Mouse (Mus musculus): ENCODE data around the gene Wdr60. TPM values are rescaled to one million over a fixed set of nuclear protein-coding genes. Genes with fewer than 3 reads are reported as not detected.

The Wdr60 gene
- total RNA-seq, 2 experiments from 2014 or later: 11.1 to 12.1 TPM

- no peak for DNase-seq (ENCODE audit: low spot score in 2 of 2)
These were observed 68.2 kb downstream of the Wdr60 start for GRCm38 (mm10) chr12:116194641-116195040.

DNA sequence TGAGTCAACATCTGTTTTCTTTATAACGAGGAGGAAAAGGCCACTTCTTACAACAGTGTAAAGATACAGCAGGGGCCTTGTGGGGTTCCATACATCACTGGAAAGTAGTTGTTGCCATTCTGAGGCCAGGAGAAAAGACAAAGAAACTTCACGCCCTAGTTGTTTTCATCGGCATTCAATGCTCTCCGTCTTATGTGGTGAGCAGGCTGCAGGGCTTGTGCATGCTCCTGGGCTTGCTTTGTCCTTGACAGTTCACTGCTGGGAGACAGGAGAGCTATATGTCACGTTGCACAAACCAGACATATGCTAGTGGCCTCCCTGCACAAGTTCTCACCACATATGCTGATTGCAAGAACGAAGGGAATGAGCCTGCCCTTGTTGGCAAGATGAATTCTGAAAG, 68.9 kb downstream of the Wdr60 start:
- no peak for DNase-seq (ENCODE audit: low spot score in 2 of 2)

DNA sequence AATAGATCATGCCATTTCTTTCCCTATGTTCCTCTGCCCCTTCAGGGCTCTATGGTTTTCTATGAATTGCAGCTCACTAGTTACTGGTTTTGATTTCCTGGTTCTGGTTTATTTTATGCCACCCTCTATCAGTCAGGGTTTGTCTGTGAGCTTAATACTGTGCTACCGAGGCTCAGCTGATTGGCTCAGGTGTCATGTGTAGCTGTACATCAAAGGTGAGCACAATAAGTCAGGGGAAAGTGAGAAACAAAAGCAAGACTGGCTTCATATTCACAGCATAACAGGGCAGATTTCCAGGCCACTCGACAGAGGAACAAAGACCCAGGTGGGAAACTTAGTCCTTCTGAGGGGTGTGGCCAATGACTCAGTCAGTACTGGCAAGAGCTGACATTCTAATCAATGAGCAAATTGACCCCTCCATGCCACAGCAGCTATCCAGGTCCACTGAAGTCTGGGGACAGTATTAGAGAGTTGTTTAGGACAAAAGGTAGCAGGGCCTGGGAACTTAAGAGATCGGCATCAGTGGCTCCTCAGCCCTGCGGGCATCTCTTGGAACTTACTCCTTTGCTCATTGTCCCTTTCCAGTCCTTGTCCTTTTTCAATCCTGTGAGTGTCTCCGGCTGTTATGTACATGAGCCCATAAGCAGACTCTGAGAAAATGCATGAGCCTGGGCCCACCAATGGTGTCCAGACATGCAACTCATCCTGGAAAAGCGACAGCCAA, 79.4 kb downstream of the Wdr60 start:
- DNase-seq (ENCODE audit: low spot score in 2 of 2): no peak

DNA sequence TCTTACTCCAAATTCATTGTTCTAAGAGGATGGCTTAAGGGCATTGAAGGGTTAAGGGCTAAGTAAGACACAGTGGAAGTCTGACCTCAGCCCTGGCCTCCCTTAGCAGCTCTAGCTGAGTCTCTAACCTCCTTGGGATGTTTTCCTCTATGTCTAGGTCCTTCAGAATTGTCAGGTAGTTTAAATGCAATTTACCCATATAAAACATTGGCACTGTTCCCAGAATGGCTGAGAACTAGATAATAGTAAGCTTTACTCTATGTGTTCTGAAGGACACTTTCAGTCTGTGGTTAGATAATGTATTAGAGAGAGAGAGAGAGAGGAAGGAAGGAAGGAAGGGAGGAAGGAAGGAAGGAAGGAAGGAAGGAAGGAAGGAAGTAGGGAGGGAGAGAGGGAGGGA, 80.4 kb downstream of the Wdr60 start:
- no peak for DNase-seq (ENCODE audit: low spot score in 2 of 2)

GRCm38 (mm10) chr12:116181436-116182050, 81.3 kb downstream of the Wdr60 start:
- DNase-seq (ENCODE audit: low spot score in 2 of 2): no peak

DNA sequence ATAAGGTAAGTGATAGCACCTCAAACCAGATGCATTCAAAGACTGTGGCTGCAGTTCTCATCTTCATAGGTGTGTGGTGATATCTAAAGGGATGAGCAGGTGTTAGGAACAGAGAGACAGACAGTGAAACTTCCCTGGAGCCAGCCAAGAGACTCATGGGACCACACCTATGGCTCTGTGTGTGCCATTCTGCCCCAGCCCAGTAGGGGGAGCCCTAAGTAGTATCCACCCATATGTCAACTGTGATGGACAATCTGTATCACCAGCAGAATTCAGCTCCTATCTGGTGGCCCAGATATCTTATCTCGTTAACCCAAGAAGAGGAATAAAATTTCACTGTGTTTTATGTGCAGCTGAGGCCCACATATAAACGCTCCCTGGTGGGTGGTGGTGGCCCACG, 85.9 kb downstream of the Wdr60 start:
- DNase-seq (ENCODE audit: low spot score in 2 of 2): no peak

DNA sequence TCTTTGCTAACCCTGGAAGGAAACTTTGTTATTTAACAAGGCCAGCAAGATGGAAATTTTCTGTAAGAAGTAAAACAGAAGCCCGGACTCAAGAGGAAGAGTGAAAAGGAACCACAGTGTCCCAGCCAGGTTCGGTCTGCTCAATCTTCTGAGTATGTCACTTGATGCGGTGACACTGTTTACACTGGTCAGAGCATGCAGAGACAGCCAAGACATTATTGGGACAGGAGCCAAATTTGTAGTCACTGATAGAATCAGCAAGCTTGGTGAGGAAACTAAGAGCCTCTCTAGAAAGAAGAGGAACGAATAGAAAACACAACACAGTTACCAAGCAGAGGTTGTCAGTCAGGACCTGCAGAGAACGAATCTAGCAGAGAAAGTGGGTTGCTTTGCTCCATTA, 93.2 kb downstream of the Wdr60 start:
- no peak for DNase-seq (ENCODE audit: low spot score in 2 of 2)

DNA sequence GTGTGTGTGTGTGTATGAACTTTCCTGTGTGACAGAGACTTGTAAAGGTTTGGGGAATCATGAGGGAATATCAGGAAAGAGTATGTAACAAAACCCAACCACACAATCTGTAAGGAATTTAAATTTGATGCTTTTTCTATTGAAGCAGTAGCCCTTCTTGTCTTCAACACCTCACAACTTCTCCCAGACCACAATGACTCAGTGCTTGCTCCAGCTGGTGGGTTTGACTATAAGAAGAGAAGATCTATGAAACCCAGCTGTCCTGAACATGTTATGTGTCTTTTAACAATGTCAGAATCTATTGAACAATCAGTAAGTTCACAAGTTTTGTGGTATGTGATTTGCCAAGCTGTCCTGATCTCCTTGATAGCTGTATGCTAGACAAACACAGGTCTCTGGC, 97.5 kb downstream of the Wdr60 start:
- DNase-seq (ENCODE audit: low spot score in 2 of 2): no peak

DNA sequence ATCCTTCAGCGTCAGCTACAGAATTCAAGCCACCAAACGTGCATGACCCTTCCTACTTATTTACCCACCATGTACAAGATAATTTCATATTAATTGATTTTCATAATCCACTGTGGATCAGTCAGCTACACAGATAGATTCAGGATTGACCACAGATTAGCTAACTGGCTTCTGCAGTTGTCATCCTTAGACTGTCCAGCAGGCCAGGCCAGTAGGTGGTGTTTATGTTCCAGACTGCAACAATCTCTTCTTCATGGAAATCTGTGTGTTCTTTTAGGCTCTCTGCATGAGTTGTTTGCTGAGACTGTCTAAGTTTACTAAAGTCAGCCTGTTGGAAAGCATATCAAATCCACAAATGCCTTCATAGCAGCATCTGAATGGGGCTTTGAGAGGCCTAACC, 103.1 kb downstream of the Wdr60 start:
- DNase-seq (ENCODE audit: low spot score in 2 of 2): no peak

- DNase-seq (ENCODE audit: low spot score in 2 of 2): no peak
These were observed 103.6 kb downstream of the Wdr60 start for GRCm38 (mm10) chr12:116159223-116159622.

GRCm38 (mm10) chr12:116156792-116157532, 105.9 kb downstream of the Wdr60 start:
- DNase-seq (ENCODE audit: low spot score in 2 of 2): no peak

Small RNA genes lying within 50 kb of the gene (microRNA-seq; reads per million reads assigned to microRNA genes)
- gene Gm23190: not detected

Other genes starting within 250 kb of the Wdr60 start
- 10 to 100 TPM; 49.4 to 53.4 TPM for gene Zfp386, start 215.3 kb downstream of the Wdr60 start, total RNA-seq (2021)
- gene Vipr2, start 185.3 kb downstream of the Wdr60 start, total RNA-seq (2021): 1 to 10 TPM; 1.8 to 2.1 TPM
- not detected for gene Gm11027, start 12.4 kb upstream of the Wdr60 start, total RNA-seq (2021)
- 10 to 100 TPM; 44.7 to 53.2 TPM for gene Esyt2, start 18.2 kb upstream of the Wdr60 start, total RNA-seq (2021)
- gene Ncapg2, start 142.4 kb upstream of the Wdr60 start, total RNA-seq (2021): 10 to 100 TPM; 29.1 to 33.0 TPM
- 10 to 100 TPM; 22.2 to 28.1 TPM for gene Ptprn2, start 222.7 kb upstream of the Wdr60 start, total RNA-seq (2021)